Mouse (Mus musculus): Measurements from ENCODE around the gene Prm3. TPM values are rescaled to one million over a fixed set of nuclear protein-coding genes. Genes with fewer than 3 reads are reported as not detected.
"Not testable (repeated sequence)": the region's sequence is repeated elsewhere in the genome, so short reads cannot be mapped to it uniquely, and the experiment has no call there.

The Prm3 gene
- polyA plus RNA-seq, 1 experiment: not detected

GRCm38 (mm10) chr16:10825840-10826239 lies 35.1 kb upstream of the Prm3 start:
- DNase-seq (ENCODE audit: low read depth): no peak
- no peak for TF ChIP-seq POLR2A (IDR thresholded peaks at IDR 0.05; ENCODE audit: borderline replicate concordance, extremely low read depth, insufficient read depth, insufficient read length, poor library complexity, severe bottlenecking)
- no peak for TF ChIP-seq CTCF (IDR thresholded peaks at IDR 0.05; ENCODE audit: borderline replicate concordance, extremely low read depth, insufficient read depth, insufficient read length)

DNA sequence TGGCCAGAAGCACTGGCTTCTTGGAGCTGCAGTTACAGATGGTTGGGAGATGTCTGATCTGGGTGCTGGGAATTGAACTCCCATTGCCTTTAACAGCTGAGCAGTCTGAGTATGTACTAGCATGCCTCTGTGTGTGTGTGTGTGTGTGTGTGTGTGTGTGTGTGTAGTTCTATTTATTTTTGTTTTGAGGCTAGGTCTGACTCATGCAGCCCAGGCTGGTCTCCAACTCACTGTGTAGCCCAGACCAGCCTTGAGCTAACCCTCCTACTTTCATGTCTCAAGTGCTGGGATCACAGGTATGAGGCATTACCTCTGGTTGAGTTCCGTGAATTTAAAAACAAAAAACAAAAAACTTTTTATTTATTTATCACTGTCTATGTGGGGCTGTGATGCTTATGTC lies 33.8 kb upstream of the Prm3 start:
- TF ChIP-seq POLR2A (IDR thresholded peaks at IDR 0.05; ENCODE audit: borderline replicate concordance, extremely low read depth, insufficient read depth, insufficient read length, poor library complexity, severe bottlenecking) (no peak), CTCF (IDR thresholded peaks at IDR 0.05; ENCODE audit: borderline replicate concordance, extremely low read depth, insufficient read depth, insufficient read length) (no peak)
- no peak for DNase-seq (ENCODE audit: low read depth)

- no peak for TF ChIP-seq CTCF (IDR thresholded peaks at IDR 0.05; ENCODE audit: borderline replicate concordance, extremely low read depth, insufficient read depth, insufficient read length)
- TF ChIP-seq POLR2A (IDR thresholded peaks at IDR 0.05; ENCODE audit: borderline replicate concordance, extremely low read depth, insufficient read depth, insufficient read length, poor library complexity, severe bottlenecking): no peak
These were observed 30.7 kb upstream of the Prm3 start for GRCm38 (mm10) chr16:10821387-10821786.

GRCm38 (mm10) chr16:10819966-10820365 lies 29.3 kb upstream of the Prm3 start:
- TF ChIP-seq CTCF (IDR thresholded peaks at IDR 0.05; ENCODE audit: borderline replicate concordance, extremely low read depth, insufficient read depth, insufficient read length) (no peak), POLR2A (IDR thresholded peaks at IDR 0.05; ENCODE audit: borderline replicate concordance, extremely low read depth, insufficient read depth, insufficient read length, poor library complexity, severe bottlenecking) (no peak)
- DNase-seq (ENCODE audit: low read depth): no peak

More at GRCm38 (mm10) chr16:10821387-10821786, 30.7 kb upstream of the Prm3 start:
- DNase-seq (ENCODE audit: low read depth): no peak

GRCm38 (mm10) chr16:10818579-10819135 lies 27.9 kb upstream of the Prm3 start:
- DNase-seq (ENCODE audit: low read depth): no peak

GRCm38 (mm10) chr16:10814864-10815263 lies 24.1 kb upstream of the Prm3 start:
- DNase-seq (ENCODE audit: low read depth): no peak
- TF ChIP-seq CTCF (IDR thresholded peaks at IDR 0.05; ENCODE audit: borderline replicate concordance, extremely low read depth, insufficient read depth, insufficient read length): no peak
- TF ChIP-seq POLR2A (IDR thresholded peaks at IDR 0.05; ENCODE audit: borderline replicate concordance, extremely low read depth, insufficient read depth, insufficient read length, poor library complexity, severe bottlenecking): no peak

More at GRCm38 (mm10) chr16:10818579-10819135, 27.9 kb upstream of the Prm3 start:
- TF ChIP-seq POLR2A (IDR thresholded peaks at IDR 0.05; ENCODE audit: borderline replicate concordance, extremely low read depth, insufficient read depth, insufficient read length, poor library complexity, severe bottlenecking): no peak
- no peak for TF ChIP-seq CTCF (IDR thresholded peaks at IDR 0.05; ENCODE audit: borderline replicate concordance, extremely low read depth, insufficient read depth, insufficient read length)

- TF ChIP-seq POLR2A (IDR thresholded peaks at IDR 0.05; ENCODE audit: borderline replicate concordance, extremely low read depth, insufficient read depth, insufficient read length, poor library complexity, severe bottlenecking) (no peak), CTCF (IDR thresholded peaks at IDR 0.05; ENCODE audit: borderline replicate concordance, extremely low read depth, insufficient read depth, insufficient read length) (no peak)
- no peak for DNase-seq (ENCODE audit: low read depth)
These were observed 23.0 kb upstream of the Prm3 start for GRCm38 (mm10) chr16:10813726-10814125.

DNA sequence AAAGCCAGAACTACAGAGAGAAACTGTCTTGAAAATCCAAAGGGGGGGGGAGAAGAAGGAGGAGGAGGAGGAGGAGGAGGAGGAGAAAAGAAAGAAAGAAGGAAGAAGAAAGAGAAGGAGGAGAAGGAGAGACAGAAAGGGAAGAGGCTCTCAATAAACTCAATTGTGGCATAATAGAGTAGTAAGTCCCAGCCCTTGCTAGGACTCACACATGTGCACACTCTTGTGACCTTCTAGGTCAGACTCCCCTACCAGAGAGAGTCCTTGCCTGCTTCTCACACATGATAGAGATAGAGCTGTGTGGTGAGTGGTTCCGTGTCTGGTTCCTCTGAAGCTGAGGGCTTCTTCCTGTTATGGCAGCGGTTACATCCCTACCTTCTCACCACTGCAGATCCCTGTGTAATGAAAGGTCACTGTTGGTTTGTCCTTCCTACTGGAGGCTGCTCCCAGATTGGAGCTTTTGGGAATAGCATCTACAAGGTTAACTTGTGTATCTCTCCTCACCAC lies 22.2 kb upstream of the Prm3 start, which contains the start of gene Gm11172:
TSS of gene Gm11172 (plus strand) at position 51 of the 507 bp plus-strand sequence.
- no peak for DNase-seq (ENCODE audit: low read depth)
- no peak for TF ChIP-seq CTCF (IDR thresholded peaks at IDR 0.05; ENCODE audit: borderline replicate concordance, extremely low read depth, insufficient read depth, insufficient read length)
- no peak for TF ChIP-seq POLR2A (IDR thresholded peaks at IDR 0.05; ENCODE audit: borderline replicate concordance, extremely low read depth, insufficient read depth, insufficient read length, poor library complexity, severe bottlenecking)

GRCm38 (mm10) chr16:10810376-10810775 lies 19.7 kb upstream of the Prm3 start:
- DNase-seq (ENCODE audit: low read depth): no peak
- TF ChIP-seq CTCF (IDR thresholded peaks at IDR 0.05; ENCODE audit: borderline replicate concordance, extremely low read depth, insufficient read depth, insufficient read length): no peak
- TF ChIP-seq POLR2A (IDR thresholded peaks at IDR 0.05; ENCODE audit: borderline replicate concordance, extremely low read depth, insufficient read depth, insufficient read length, poor library complexity, severe bottlenecking): no peak

- DNase-seq (ENCODE audit: low read depth): no peak
- TF ChIP-seq POLR2A (IDR thresholded peaks at IDR 0.05; ENCODE audit: borderline replicate concordance, extremely low read depth, insufficient read depth, insufficient read length, poor library complexity, severe bottlenecking) (no peak), CTCF (IDR thresholded peaks at IDR 0.05; ENCODE audit: borderline replicate concordance, extremely low read depth, insufficient read depth, insufficient read length) (no peak)
These were observed 15.2 kb upstream of the Prm3 start, which contains the start of gene Prm1 for GRCm38 (mm10) chr16:10805789-10806527. Gene Prm1 (minus strand): TSS chr16:10805839.

GRCm38 (mm10) chr16:10802420-10802819 lies 11.7 kb upstream of the Prm3 start:
- DNase-seq (ENCODE audit: low read depth): not testable (repeated sequence)

DNA sequence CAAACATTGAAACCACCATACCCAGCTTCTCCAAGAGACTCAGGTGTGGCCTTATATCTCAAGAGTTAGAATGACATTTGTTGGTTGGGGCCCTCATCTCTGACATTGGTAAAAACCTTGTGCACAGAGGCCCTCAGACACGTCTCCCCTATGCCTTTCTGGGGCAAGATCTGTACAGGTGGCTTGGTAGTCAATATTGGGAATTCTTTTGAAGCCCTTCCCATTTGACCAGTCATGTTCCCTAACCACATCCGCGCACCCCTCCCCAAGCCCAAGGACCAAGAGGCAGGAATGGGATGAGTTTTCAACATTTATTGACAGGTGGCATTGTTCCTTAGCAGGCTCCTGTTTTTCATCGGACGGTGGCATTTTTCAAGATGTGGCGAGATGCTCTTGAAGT lies 5.3 kb upstream of the Prm3 start, which contains the start of gene Prm2:
TSS of gene Prm2 (minus strand) at position 101 of the 400 bp plus-strand sequence.
- no peak for DNase-seq (ENCODE audit: low read depth)
- no peak for TF ChIP-seq CTCF (IDR thresholded peaks at IDR 0.05; ENCODE audit: borderline replicate concordance, extremely low read depth, insufficient read depth, insufficient read length)
- TF ChIP-seq POLR2A (IDR thresholded peaks at IDR 0.05; ENCODE audit: borderline replicate concordance, extremely low read depth, insufficient read depth, insufficient read length, poor library complexity, severe bottlenecking): no peak

Measured in brain, embryonic 14.5 days (tissue).